Mouse (Mus musculus) liver, embryonic 14.5 days (tissue): Measurements from ENCODE around the gene Cyth1.

ENCODE experiments used
- CTCF ChIP-seq: IDR thresholded peaks from 2 replicates; pipeline ENCODE4 v1.5.1; 2016; ENCODE audit warnings: antibody characterized with exemption, low read depth, control low read depth
- EP300 ChIP-seq: IDR thresholded peaks from 2 replicates; pipeline ENCODE4 v1.6.1; 2016; ENCODE audit warnings: antibody characterized with exemption, low read depth

DNA sequence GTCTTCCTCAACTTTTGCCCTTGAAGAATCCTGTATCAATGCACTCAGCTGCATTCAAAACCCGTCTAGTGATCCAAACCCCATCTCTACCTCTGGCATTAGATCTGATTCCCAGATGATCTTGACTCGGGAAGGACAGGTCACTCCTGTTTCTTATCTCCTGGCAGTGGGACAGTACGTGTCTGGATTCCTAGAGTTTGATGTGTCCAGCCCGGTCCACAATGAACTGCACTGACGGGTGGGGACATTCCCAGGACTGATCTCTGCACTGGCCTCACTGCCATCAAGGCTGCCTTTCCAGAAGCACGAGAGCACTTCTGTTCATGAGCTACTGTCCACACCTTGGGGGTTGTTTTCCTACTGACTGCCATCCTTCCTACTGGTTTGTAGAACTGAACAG is 31.9 kb downstream of the Cyth1 start:
- no peak for TF ChIP-seq CTCF
- no peak for TF ChIP-seq EP300
